Mouse (Mus musculus): Measurements from ENCODE around the gene Slc12a3. TPM values are rescaled to one million over a fixed set of nuclear protein-coding genes. Genes with fewer than 3 reads are reported as not detected.

Gene Slc12a3
- polyA plus RNA-seq, 1 experiment from 2014 or later: not detected

- ATAC-seq: no peak
- 89% methylated on average over 9 of the region's 9 CpGs for WGBS
- Histone ChIP-seq H3K27ac (ENCODE audit: low read depth, low read length) (no peak overlapping the region), H3K36me3 (ENCODE audit: control insufficient read depth, insufficient read depth, low read length) (peaks cover 23% of the 10 kb centered on the region), H3K27me3 (replicated peaks; ENCODE audit: control insufficient read depth, insufficient read depth, low read length) (no peaks in the 10 kb centered on the region), H3K9me3 (replicated peaks; ENCODE audit: control insufficient read depth, low read length) (no peaks in the 10 kb centered on the region), H3K4me1 (ENCODE audit: control insufficient read depth, insufficient read depth, low read length) (no peaks in the 10 kb centered on the region), H3K9ac (ENCODE audit: low read length) (no peak overlapping the region), H3K4me2 (ENCODE audit: low read length) (no peak overlapping the region), H3K4me3 (ENCODE audit: low read depth, low read length) (no peak overlapping the region)
- no peak for DNase-seq (ENCODE audit: low spot score)
Measured at GRCm38 (mm10) chr8:94296312-94296991, 32.5 kb upstream of the Slc12a3 start.

- Histone ChIP-seq H3K4me3 (ENCODE audit: low read depth, low read length) (no peak overlapping the region), H3K4me1 (ENCODE audit: control insufficient read depth, insufficient read depth, low read length) (no peaks in the 10 kb centered on the region), H3K27ac (ENCODE audit: low read depth, low read length) (no peak overlapping the region), H3K4me2 (ENCODE audit: low read length) (no peak overlapping the region), H3K36me3 (ENCODE audit: control insufficient read depth, insufficient read depth, low read length) (peaks cover 29% of the 10 kb centered on the region), H3K9me3 (replicated peaks; ENCODE audit: control insufficient read depth, low read length) (no peaks in the 10 kb centered on the region), H3K27me3 (replicated peaks; ENCODE audit: control insufficient read depth, insufficient read depth, low read length) (no peaks in the 10 kb centered on the region), H3K9ac (ENCODE audit: low read length) (no peak overlapping the region)
- no peak for DNase-seq (ENCODE audit: low spot score)
- 49% methylated on average over 6 of the region's 6 CpGs for WGBS
- no peak for ATAC-seq
Measured at GRCm38 (mm10) chr8:94297101-94297500, 31.9 kb upstream of the Slc12a3 start.

GRCm38 (mm10) chr8:94300809-94301208 is 28.2 kb upstream of the Slc12a3 start:
- ATAC-seq (no peak), DNase-seq (ENCODE audit: low spot score) (no peak)
- WGBS: 64% methylated on average over 4 of the region's 4 CpGs
- H3K27me3 ChIP-seq (replicated peaks; ENCODE audit: control insufficient read depth, insufficient read depth, low read length): no peaks in the 10 kb centered on the region
- no peaks in the 10 kb centered on the region for H3K9me3 ChIP-seq (replicated peaks; ENCODE audit: control insufficient read depth, low read length)
- no peak overlapping the region for H3K27ac ChIP-seq (ENCODE audit: low read depth, low read length)
- no peaks in the 10 kb centered on the region for H3K4me1 ChIP-seq (ENCODE audit: control insufficient read depth, insufficient read depth, low read length)
- peaks cover 56% of the 10 kb centered on the region for H3K36me3 ChIP-seq (ENCODE audit: control insufficient read depth, insufficient read depth, low read length)
- H3K4me3 ChIP-seq (ENCODE audit: low read depth, low read length): no peak overlapping the region
- no peak overlapping the region for H3K9ac ChIP-seq (ENCODE audit: low read length)
- no peak overlapping the region for H3K4me2 ChIP-seq (ENCODE audit: low read length)

GRCm38 (mm10) chr8:94304412-94304811 is 24.6 kb upstream of the Slc12a3 start:
- Histone ChIP-seq H3K36me3 (ENCODE audit: control insufficient read depth, insufficient read depth, low read length) (peaks cover 75% of the 10 kb centered on the region), H3K9me3 (replicated peaks; ENCODE audit: control insufficient read depth, low read length) (no peaks in the 10 kb centered on the region), H3K4me3 (ENCODE audit: low read depth, low read length) (no peak overlapping the region), H3K4me1 (ENCODE audit: control insufficient read depth, insufficient read depth, low read length) (no peaks in the 10 kb centered on the region), H3K9ac (ENCODE audit: low read length) (no peak overlapping the region), H3K4me2 (ENCODE audit: low read length) (no peak overlapping the region), H3K27me3 (replicated peaks; ENCODE audit: control insufficient read depth, insufficient read depth, low read length) (no peaks in the 10 kb centered on the region), H3K27ac (ENCODE audit: low read depth, low read length) (no peak overlapping the region)
- ATAC-seq (no peak), DNase-seq (ENCODE audit: low spot score) (no peak)
- WGBS: 100% methylated on average over 2 of the region's 2 CpGs

- 93% methylated on average over 7 of the region's 7 CpGs for WGBS
- DNase-seq (ENCODE audit: low spot score) (no peak), ATAC-seq (no peak)
- H3K4me1 ChIP-seq (ENCODE audit: control insufficient read depth, insufficient read depth, low read length): no peaks in the 10 kb centered on the region
- no peak overlapping the region for H3K9ac ChIP-seq (ENCODE audit: low read length)
- H3K4me3 ChIP-seq (ENCODE audit: low read depth, low read length): no peak overlapping the region
- H3K9me3 ChIP-seq (replicated peaks; ENCODE audit: control insufficient read depth, low read length): no peaks in the 10 kb centered on the region
- no peaks in the 10 kb centered on the region for H3K27me3 ChIP-seq (replicated peaks; ENCODE audit: control insufficient read depth, insufficient read depth, low read length)
- H3K27ac ChIP-seq (ENCODE audit: low read depth, low read length): no peak overlapping the region
- no peak overlapping the region for H3K4me2 ChIP-seq (ENCODE audit: low read length)
- H3K36me3 ChIP-seq (ENCODE audit: control insufficient read depth, insufficient read depth, low read length): peaks cover 84% of the 10 kb centered on the region
Measured at GRCm38 (mm10) chr8:94306989-94307513, 21.9 kb upstream of the Slc12a3 start.

GRCm38 (mm10) chr8:94307652-94308051 is 21.3 kb upstream of the Slc12a3 start:
- ATAC-seq: no peak
- no peak overlapping the region for H3K9ac ChIP-seq (ENCODE audit: low read length)
- H3K27ac ChIP-seq (ENCODE audit: low read depth, low read length): no peak overlapping the region
- H3K4me2 ChIP-seq (ENCODE audit: low read length): no peak overlapping the region
- 92% methylated on average over 9 of the region's 9 CpGs for WGBS
- H3K36me3 ChIP-seq (ENCODE audit: control insufficient read depth, insufficient read depth, low read length): peaks cover 81% of the 10 kb centered on the region
- no peak for DNase-seq (ENCODE audit: low spot score)
- no peaks in the 10 kb centered on the region for H3K27me3 ChIP-seq (replicated peaks; ENCODE audit: control insufficient read depth, insufficient read depth, low read length)
- no peaks in the 10 kb centered on the region for H3K9me3 ChIP-seq (replicated peaks; ENCODE audit: control insufficient read depth, low read length)
- no peaks in the 10 kb centered on the region for H3K4me1 ChIP-seq (ENCODE audit: control insufficient read depth, insufficient read depth, low read length)
- H3K4me3 ChIP-seq (ENCODE audit: low read depth, low read length): no peak overlapping the region

GRCm38 (mm10) chr8:94314069-94314468 is 14.9 kb upstream of the Slc12a3 start:
- no peak for ATAC-seq
- Histone ChIP-seq H3K9me3 (replicated peaks; ENCODE audit: control insufficient read depth, low read length) (no peaks in the 10 kb centered on the region), H3K27me3 (replicated peaks; ENCODE audit: control insufficient read depth, insufficient read depth, low read length) (no peaks in the 10 kb centered on the region), H3K4me1 (ENCODE audit: control insufficient read depth, insufficient read depth, low read length) (no peaks in the 10 kb centered on the region), H3K36me3 (ENCODE audit: control insufficient read depth, insufficient read depth, low read length) (peaks cover 44% of the 10 kb centered on the region), H3K27ac (ENCODE audit: low read depth, low read length) (no peak overlapping the region), H3K4me3 (ENCODE audit: low read depth, low read length) (no peak overlapping the region), H3K4me2 (ENCODE audit: low read length) (no peak overlapping the region), H3K9ac (ENCODE audit: low read length) (no peak overlapping the region)
- 93% methylated on average over 2 of the region's 2 CpGs for WGBS
- no peak for DNase-seq (ENCODE audit: low spot score)

- H3K27ac ChIP-seq (ENCODE audit: low read depth, low read length): no peak overlapping the region
- H3K4me2 ChIP-seq (ENCODE audit: low read length): no peak overlapping the region
- 96% methylated on average over 2 of the region's 2 CpGs for WGBS
- H3K4me3 ChIP-seq (ENCODE audit: low read depth, low read length): no peak overlapping the region
- ATAC-seq: no peak
- peaks cover 32% of the 10 kb centered on the region for H3K36me3 ChIP-seq (ENCODE audit: control insufficient read depth, insufficient read depth, low read length)
- no peaks in the 10 kb centered on the region for H3K4me1 ChIP-seq (ENCODE audit: control insufficient read depth, insufficient read depth, low read length)
- H3K9me3 ChIP-seq (replicated peaks; ENCODE audit: control insufficient read depth, low read length): no peaks in the 10 kb centered on the region
- no peak overlapping the region for H3K9ac ChIP-seq (ENCODE audit: low read length)
- DNase-seq (ENCODE audit: low spot score): no peak
- no peaks in the 10 kb centered on the region for H3K27me3 ChIP-seq (replicated peaks; ENCODE audit: control insufficient read depth, insufficient read depth, low read length)
Measured at GRCm38 (mm10) chr8:94317249-94317648, 11.8 kb upstream of the Slc12a3 start.

- no peak overlapping the region for H3K9ac ChIP-seq (ENCODE audit: low read length)
- no peaks in the 10 kb centered on the region for H3K9me3 ChIP-seq (replicated peaks; ENCODE audit: control insufficient read depth, low read length)
- DNase-seq (ENCODE audit: low spot score): no peak
- no peak for ATAC-seq
- no peaks in the 10 kb centered on the region for H3K27me3 ChIP-seq (replicated peaks; ENCODE audit: control insufficient read depth, insufficient read depth, low read length)
- H3K4me3 ChIP-seq (ENCODE audit: low read depth, low read length): no peak overlapping the region
- 98% methylated on average over 2 of the region's 2 CpGs for WGBS
- H3K4me1 ChIP-seq (ENCODE audit: control insufficient read depth, insufficient read depth, low read length): no peaks in the 10 kb centered on the region
- H3K4me2 ChIP-seq (ENCODE audit: low read length): no peak overlapping the region
- peaks cover 31% of the 10 kb centered on the region for H3K36me3 ChIP-seq (ENCODE audit: control insufficient read depth, insufficient read depth, low read length)
- no peak overlapping the region for H3K27ac ChIP-seq (ENCODE audit: low read depth, low read length)
Measured at GRCm38 (mm10) chr8:94317691-94318090, 11.3 kb upstream of the Slc12a3 start.

All from forebrain, embryonic 14.5 days (tissue).